Mouse (Mus musculus) liver, embryonic 16.5 days (tissue): ENCODE results near the gene Uqcc3. TPM values are rescaled to one million over a fixed set of nuclear protein-coding genes. Genes with fewer than 3 reads are reported as not detected.
A peak's percentile ranks its signal among the peaks of the same experiment; 100 is the strongest.

Source experiments
- ATAC-seq: fragments of 200-750 bp; cut with Nextera tagmentation; 2 replicates; pipeline ENCODE4 v1.8.0; 2017; ENCODE audit warnings: low read depth, mild to moderate bottlenecking, moderate number of reproducible peaks, moderate library complexity
- H3K27ac ChIP-seq: fragments of 300-500 bp; sonication (generic); 2 replicates; pipeline ENCODE4 v1.5.1; 2014; ENCODE audit warnings: mild to moderate bottlenecking, low read length
- H3K27me3 ChIP-seq: fragments of 300-500 bp; sonication (generic); 2 replicates; pipeline ENCODE4 v1.6.1; 2014; ENCODE audit warnings: low read depth, low read length, mixed read lengths; ENCODE audit not compliant: control insufficient read depth, insufficient read depth
- H3K36me3 ChIP-seq: fragments of 300-500 bp; sonication (generic); 2 replicates; pipeline ENCODE4 v1.6.1; 2014; ENCODE audit warnings: mild to moderate bottlenecking; ENCODE audit not compliant: control insufficient read depth, insufficient read depth
- H3K4me1 ChIP-seq: fragments of 300-500 bp; sonication (generic); 2 replicates; pipeline ENCODE4 v1.6.1; 2014; ENCODE audit warnings: low read depth, low read length, mixed read lengths; ENCODE audit not compliant: control insufficient read depth
- H3K4me2 ChIP-seq: fragments of 300-500 bp; sonication (generic); 2 replicates; pipeline ENCODE4 v1.6.1; 2014; ENCODE audit warnings: low read depth, low read length, mixed read lengths
- H3K4me3 ChIP-seq: fragments of 300-500 bp; sonication (generic); 2 replicates; pipeline ENCODE4 v1.5.1; 2014; ENCODE audit warnings: low read depth, mild to moderate bottlenecking, low read length
- H3K9ac ChIP-seq: fragments of 300-500 bp; sonication (generic); 2 replicates; pipeline ENCODE4 v1.6.1; 2014; ENCODE audit warnings: low read depth, low read length
- H3K9me3 ChIP-seq: fragments of 300-500 bp; sonication (generic); replicated peaks from 2 replicates; pipeline ENCODE4 v1.6.1; 2016; ENCODE audit warnings: low read length; ENCODE audit not compliant: control insufficient read depth
- WGBS: fragments of 180-500 bp; shearing (Covaris S2); extraction: QIAGEN DNeasy Blood & Tissue Kit; methylation state at CpG from one replicate; pipeline ENCODE4 v1.1.7; 2014; ENCODE audit not compliant: insufficient replicate concordance; 5-methylcytosine and 5-hydroxymethylcytosine counted together
- polyA plus RNA-seq: library from polyadenylated mRNA; unstranded; fragments of >200 nt; fragmentation: Nextera tagmentation; extraction: Ambion mirVana; gene quantifications from 2 replicates; pipeline ENCODE4 v1.2.1, GENCODE M21; 2015

The Uqcc3 gene
- polyA plus RNA-seq, 1 experiment from 2014 or later = 27.9 TPM

- ATAC-seq = no peak
- Histone ChIP-seq H3K9ac (no peak overlapping the region), H3K4me3 (no peak overlapping the region)
Observed at GRCm38 (mm10) chr19:8864265-8864664, 16.5 kb downstream of the Uqcc3 start.

GRCm38 (mm10) chr19:8859018-8859417 lies 21.7 kb downstream of the Uqcc3 start:
- ATAC-seq = peak; percentile 47; the same call in 1 of the 2 replicates
- 13% methylated on average over 1 of the region's 1 CpGs for WGBS
- no peaks in the 10 kb centered on the region for H3K9me3 ChIP-seq

More at GRCm38 (mm10) chr19:8864265-8864664, 16.5 kb downstream of the Uqcc3 start:
- Histone ChIP-seq H3K36me3 (no peaks in the 10 kb centered on the region), H3K4me1 (no peaks in the 10 kb centered on the region; the same call in 1 of the 2 replicates), H3K9me3 (no peaks in the 10 kb centered on the region), H3K27ac (no peak overlapping the region), H3K4me2 (no peak overlapping the region), H3K27me3 (no peaks in the 10 kb centered on the region; the same call in 1 of the 2 replicates)
- 66% methylated on average over 6 of the region's 6 CpGs for WGBS

GRCm38 (mm10) chr19:8857689-8858088 lies 23.0 kb downstream of the Uqcc3 start:
- 29% methylated on average over 4 of the region's 4 CpGs for WGBS
- no peak for ATAC-seq
- Histone ChIP-seq H3K27me3 (no peaks in the 10 kb centered on the region; the same call in 1 of the 2 replicates), H3K4me2 (no peak overlapping the region), H3K9me3 (no peaks in the 10 kb centered on the region), H3K4me1 (no peaks in the 10 kb centered on the region), H3K27ac (no peak overlapping the region), H3K9ac (no peak overlapping the region), H3K4me3 (no peak overlapping the region), H3K36me3 (no peaks in the 10 kb centered on the region)

More at GRCm38 (mm10) chr19:8859018-8859417, 21.7 kb downstream of the Uqcc3 start:
- Histone ChIP-seq H3K4me2 (no peak overlapping the region), H3K27me3 (no peaks in the 10 kb centered on the region; the same call in 1 of the 2 replicates), H3K4me3 (no peak overlapping the region), H3K9ac (no peak overlapping the region), H3K36me3 (no peaks in the 10 kb centered on the region), H3K27ac (no peak overlapping the region), H3K4me1 (no peaks in the 10 kb centered on the region)

DNA sequence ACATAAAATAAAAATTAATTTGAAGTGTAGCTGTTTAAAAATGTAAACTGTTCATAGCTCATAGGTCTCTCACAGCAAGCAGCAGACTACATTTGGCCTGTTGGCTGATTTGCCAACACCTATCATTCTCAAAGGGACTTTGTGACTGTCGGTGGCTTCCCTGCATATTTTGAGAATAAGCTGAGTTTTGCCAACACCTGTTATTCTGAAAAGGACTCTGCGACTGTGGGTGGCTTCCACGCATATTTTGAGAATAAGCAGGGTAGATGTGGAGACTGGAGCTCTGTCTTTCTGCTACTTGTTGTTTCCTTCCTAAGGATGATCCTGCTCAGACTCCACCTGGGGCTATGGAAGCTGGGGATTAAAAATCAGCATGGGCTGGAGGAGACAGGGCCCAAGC lies 27.6 kb downstream of the Uqcc3 start:
- H3K9ac ChIP-seq = no peak overlapping the region
- ATAC-seq = no peak
- H3K4me2 ChIP-seq = no peak overlapping the region
- no peak overlapping the region for H3K27ac ChIP-seq
- no peaks in the 10 kb centered on the region for H3K9me3 ChIP-seq
- H3K36me3 ChIP-seq = no peaks in the 10 kb centered on the region
- H3K4me1 ChIP-seq = no peaks in the 10 kb centered on the region
- H3K27me3 ChIP-seq = no peaks in the 10 kb centered on the region; the same call in 1 of the 2 replicates
- 62% methylated on average over 3 of the region's 3 CpGs for WGBS
- H3K4me3 ChIP-seq = no peak overlapping the region

- no peak overlapping the region for H3K4me2 ChIP-seq
- H3K36me3 ChIP-seq = no peaks in the 10 kb centered on the region; the same call in 1 of the 2 replicates
- no peaks in the 10 kb centered on the region for H3K4me1 ChIP-seq
- H3K9me3 ChIP-seq = no peaks in the 10 kb centered on the region
- H3K27me3 ChIP-seq = no peaks in the 10 kb centered on the region; the same call in 1 of the 2 replicates
- no peak overlapping the region for H3K4me3 ChIP-seq
- H3K9ac ChIP-seq = no peak overlapping the region
- WGBS = 57% methylated on average over 10 of the region's 10 CpGs
- no peak overlapping the region for H3K27ac ChIP-seq
- ATAC-seq = no peak
Observed at GRCm38 (mm10) chr19:8852236-8852928, 28.3 kb downstream of the Uqcc3 start.

DNA sequence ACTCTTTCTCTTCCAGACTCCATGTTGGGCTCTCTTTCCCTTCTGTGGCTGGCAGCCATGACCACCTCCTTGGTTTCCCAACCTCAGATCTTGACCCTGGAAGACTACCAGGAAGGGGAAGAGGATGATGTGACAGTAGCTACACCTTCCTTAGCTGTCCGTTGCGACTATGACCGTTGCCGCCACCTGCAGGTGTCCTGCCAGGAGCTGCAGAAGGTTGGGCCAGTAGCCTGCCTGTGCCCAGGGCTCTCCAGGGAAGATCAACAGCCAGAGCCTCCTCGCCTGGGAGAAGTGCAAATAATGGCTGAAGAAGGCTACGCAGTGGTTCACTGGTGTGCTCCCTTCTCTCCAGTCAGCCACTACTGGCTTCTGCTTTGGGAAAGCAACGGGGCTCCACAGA lies 29.1 kb downstream of the Uqcc3 start:
- H3K27me3 ChIP-seq = no peaks in the 10 kb centered on the region; the same call in 1 of the 2 replicates
- 50% methylated on average over 7 of the region's 7 CpGs for WGBS
- H3K4me1 ChIP-seq = no peaks in the 10 kb centered on the region
- H3K4me3 ChIP-seq = no peak overlapping the region
- no peak overlapping the region for H3K9ac ChIP-seq
- no peaks in the 10 kb centered on the region for H3K9me3 ChIP-seq
- peaks cover 1% of the 10 kb centered on the region; the same call in 1 of the 2 replicates for H3K36me3 ChIP-seq
- no peak overlapping the region for H3K27ac ChIP-seq
- ATAC-seq = no peak
- no peak overlapping the region for H3K4me2 ChIP-seq

GRCm38 (mm10) chr19:8850402-8850901 lies 30.3 kb downstream of the Uqcc3 start, which contains the start of gene Lrrn4cl:
Gene Lrrn4cl (plus strand): TSS chr19:8850768.
- H3K27ac ChIP-seq = no peak within 1 kb of the TSS
- WGBS = 42% methylated on average over 7 of the region's 7 CpGs
- no peaks in the 10 kb centered on the region for H3K9me3 ChIP-seq
- H3K4me1 ChIP-seq = no peaks in the 10 kb centered on the region
- H3K27me3 ChIP-seq = no peaks in the 10 kb centered on the region
- no peak for ATAC-seq
- no peak within 1 kb of the TSS for H3K4me3 ChIP-seq
- no peak within 1 kb of the TSS for H3K9ac ChIP-seq
- H3K36me3 ChIP-seq = peaks cover 8% of the 10 kb centered on the region; the same call in 1 of the 2 replicates
- H3K4me2 ChIP-seq = no peak within 1 kb of the TSS

DNA sequence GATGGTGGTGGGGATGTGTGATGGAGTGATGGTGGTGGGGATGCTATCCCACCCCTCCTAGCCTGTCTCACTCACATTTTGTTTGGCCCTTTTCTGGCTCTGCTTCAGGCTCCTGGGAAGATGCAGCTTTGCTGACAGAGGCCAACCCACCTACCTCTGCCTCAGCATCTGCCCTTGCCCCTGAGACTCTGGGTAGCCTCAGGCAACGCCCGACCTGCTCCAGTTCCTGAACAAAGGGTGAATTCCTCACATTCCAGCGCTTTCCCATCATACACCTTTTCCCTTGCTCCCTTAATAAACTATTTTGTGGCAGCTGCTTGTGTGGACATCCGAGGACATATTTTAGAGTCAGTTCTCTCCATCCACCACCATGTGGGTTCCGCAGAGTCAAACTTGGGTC lies 32.4 kb downstream of the Uqcc3 start:
- H3K27ac ChIP-seq = no peak overlapping the region
- no peak overlapping the region for H3K4me2 ChIP-seq
- no peak overlapping the region for H3K4me3 ChIP-seq
- ATAC-seq = no peak
- peaks cover 8% of the 10 kb centered on the region; the same call in 1 of the 2 replicates for H3K36me3 ChIP-seq
- no peaks in the 10 kb centered on the region for H3K27me3 ChIP-seq
- 74% methylated on average over 5 of the region's 5 CpGs for WGBS
- H3K9me3 ChIP-seq = no peaks in the 10 kb centered on the region
- no peak overlapping the region for H3K9ac ChIP-seq
- H3K4me1 ChIP-seq = no peaks in the 10 kb centered on the region
